Mouse (Mus musculus) MEL (cell line): ENCODE data around the gene Aldh1a3. TPM values are rescaled to one million over a fixed set of nuclear protein-coding genes. Genes with fewer than 3 reads are reported as not detected.

Experiments
- DNase-seq: peaks from one replicate; pipeline ENCODE4 v3.0.0; 2011; ENCODE audit warnings: low read depth, low spot score
- H3K27ac ChIP-seq: 2 replicates; pipeline ENCODE4 v1.5.1; 2012; ENCODE audit warnings: low read depth, mild to moderate bottlenecking, control low read depth, low read length, moderate library complexity; ENCODE audit not compliant: control insufficient read depth
- H3K27me3 ChIP-seq, 2 experiments: fragments of 150-350 bp in 1 of 2; sonication (generic) in 1 of 2; 2 replicates each; pipeline ENCODE4 v1.6.1; 2012; ENCODE audit warnings: low read length in 2 of 2, mild to moderate bottlenecking in 2 of 2, improper control_type of control experiment in 1 of 2, moderate library complexity in 1 of 2; ENCODE audit not compliant: insufficient read depth in 2 of 2, control insufficient read depth in 1 of 2
- H3K36me3 ChIP-seq, 2 experiments: 2 replicates each; pipeline ENCODE4 v1.6.1; 2012 to 2014; ENCODE audit warnings: low read length in 2 of 2, improper control_type of control experiment in 1 of 2, inconsistent platforms in 1 of 2, mild to moderate bottlenecking in 1 of 2; ENCODE audit not compliant: insufficient read depth in 2 of 2, control insufficient read depth in 1 of 2
- H3K4me1 ChIP-seq, 2 experiments: fragments of 150-350 bp in 1 of 2; sonication (generic) in 1 of 2; 2 replicates each; pipeline ENCODE4 v1.6.1; 2012; ENCODE audit warnings: low read length in 2 of 2, improper control_type of control experiment in 1 of 2, mild to moderate bottlenecking in 1 of 2; ENCODE audit not compliant: insufficient read depth in 2 of 2, control insufficient read depth in 1 of 2
- H3K4me3 ChIP-seq, 2 experiments: fragments of 150-350 bp in 1 of 2; sonication (generic) in 1 of 2; 2 replicates each; pipeline ENCODE4 v1.5.1; 2012; ENCODE audit warnings: low read depth in 2 of 2, low read length in 2 of 2, mild to moderate bottlenecking in 2 of 2, moderate library complexity in 2 of 2, control low read depth in 1 of 2, improper control_type of control experiment in 1 of 2; ENCODE audit not compliant: control insufficient read depth in 1 of 2, insufficient read depth in 1 of 2
- H3K79me2 ChIP-seq: 2 replicates; pipeline ENCODE4 v1.6.1; 2012; ENCODE audit warnings: mild to moderate bottlenecking, low read length, moderate library complexity; ENCODE audit not compliant: control insufficient read depth, poor library complexity, insufficient read depth
- H3K9ac ChIP-seq: 2 replicates; pipeline ENCODE4 v1.6.1; 2012; ENCODE audit warnings: low read depth, mild to moderate bottlenecking, control low read depth, low read length, moderate library complexity; ENCODE audit not compliant: control insufficient read depth, poor library complexity, severe bottlenecking
- H3K9me3 ChIP-seq: fragments of 150-350 bp; sonication (generic); replicated peaks from 2 replicates; pipeline ENCODE4 v1.6.1; 2012; ENCODE audit warnings: mild to moderate bottlenecking, low read length, improper control_type of control experiment, moderate library complexity; ENCODE audit not compliant: insufficient read depth
- CHD2 ChIP-seq: IDR thresholded peaks from 2 replicates; pipeline ENCODE4 v1.6.1; 2011; ENCODE audit warnings: low read length, improper control_type of control experiment
- E2F4 ChIP-seq: IDR thresholded peaks from 2 replicates; pipeline ENCODE4 v1.6.1; 2011; ENCODE audit warnings: low read depth, low read length, improper control_type of control experiment, borderline replicate concordance
- ELF1 ChIP-seq: IDR thresholded peaks from 2 replicates; pipeline ENCODE4 v1.6.1; 2014; ENCODE audit warnings: low read depth, mild to moderate bottlenecking, inconsistent platforms, low read length, improper control_type of control experiment, moderate library complexity
- EP300 ChIP-seq, 2 experiments: IDR thresholded peaks; 2 replicates each; pipeline ENCODE4 v1.6.1; 2011; ENCODE audit warnings: improper control_type of control experiment in 2 of 2, low read length in 2 of 2, low read depth in 1 of 2, mild to moderate bottlenecking in 1 of 2
- GABPA ChIP-seq: IDR thresholded peaks from 2 replicates; pipeline ENCODE4 v1.6.1; 2012; ENCODE audit warnings: low read depth, mild to moderate bottlenecking, inconsistent platforms, low read length, improper control_type of control experiment, moderate library complexity
- JUND ChIP-seq: IDR thresholded peaks from 2 replicates; pipeline ENCODE4 v1.6.1; 2011; ENCODE audit warnings: low read depth, mild to moderate bottlenecking, improper control_type of control experiment, low read length
- KAT2A ChIP-seq: conservative IDR thresholded peaks from 2 replicates; pipeline ENCODE4 v1.6.1; 2012; ENCODE audit warnings: low read depth, low read length, improper control_type of control experiment, inconsistent platforms
- MAFK ChIP-seq: IDR thresholded peaks from 2 replicates; pipeline ENCODE4 v1.6.1; 2011; ENCODE audit warnings: low read depth, mild to moderate bottlenecking, low read length, improper control_type of control experiment, borderline replicate concordance
- MAX ChIP-seq: IDR thresholded peaks from 2 replicates; pipeline ENCODE4 v1.6.1; 2011; ENCODE audit warnings: low read length, improper control_type of control experiment
- MEF2A ChIP-seq: IDR thresholded peaks from 2 replicates; pipeline ENCODE4 v1.6.1; 2014; ENCODE audit warnings: low read depth, mild to moderate bottlenecking, inconsistent platforms, low read length, improper control_type of control experiment; ENCODE audit not compliant: poor library complexity, insufficient replicate concordance, severe bottlenecking; ENCODE audit errors: extremely low read depth
- MYC ChIP-seq: IDR thresholded peaks from 2 replicates; pipeline ENCODE4 v1.6.1; 2011; ENCODE audit warnings: low read depth, mild to moderate bottlenecking, low read length, improper control_type of control experiment, moderate library complexity
- POLR2AphosphoS2 ChIP-seq: IDR thresholded peaks from 2 replicates; pipeline ENCODE4 v1.6.1; 2011; ENCODE audit warnings: low read length, improper control_type of control experiment
- RCOR1 ChIP-seq: IDR thresholded peaks from 2 replicates; pipeline ENCODE4 v1.6.1; 2012; ENCODE audit warnings: low read depth, mild to moderate bottlenecking, inconsistent platforms, low read length, improper control_type of control experiment
- SMC3 ChIP-seq: IDR thresholded peaks from 2 replicates; pipeline ENCODE4 v1.6.1; 2011; ENCODE audit warnings: low read depth, low read length, improper control_type of control experiment
- UBTF ChIP-seq: IDR thresholded peaks from 2 replicates; pipeline ENCODE4 v1.6.1; 2012; ENCODE audit warnings: low read depth, mild to moderate bottlenecking, inconsistent platforms, low read length, improper control_type of control experiment, moderate library complexity, borderline replicate concordance; ENCODE audit not compliant: insufficient read depth
- USF1 ChIP-seq: IDR thresholded peaks from 2 replicates; pipeline ENCODE4 v1.6.1; 2014; ENCODE audit warnings: low read depth, mild to moderate bottlenecking, inconsistent platforms, low read length, improper control_type of control experiment, moderate library complexity
- ZMIZ1 ChIP-seq: IDR thresholded peaks from 2 replicates; pipeline ENCODE4 v1.6.1; 2012; ENCODE audit warnings: low read depth, mild to moderate bottlenecking, inconsistent platforms, low read length, improper control_type of control experiment, moderate library complexity
- polyA plus RNA-seq, 2 experiments: library from polyadenylated mRNA; stranded (reverse) in 1 of 2; unstranded in 1 of 2; fragments of >175 nt in 1 of 2; fragments of >200 nt in 1 of 2; gene quantifications; 2 replicates each; pipeline versions ENCODE4 v1.2.1 to v1.2.4; 2012; ENCODE audit warnings: low replicate concordance in 2 of 2, low read depth in 1 of 2; ENCODE audit not compliant: insufficient read length in 2 of 2, insufficient read depth in 1 of 2, missing spikeins in 1 of 2
- total RNA-seq: library from RNA; depleted of rRNA; stranded (reverse); fragments of 300-350 nt; gene quantifications from 2 replicates; pipeline ENCODE4 v1.2.3, GENCODE M21; 2012

Aldh1a3 gene
- total and polyA plus RNA-seq, 3 experiments = 13.4 to 43.4 TPM; not detected in 1

- Histone ChIP-seq H3K9me3 (no peaks in the 10 kb centered on the region), H3K36me3 (no peaks in the 10 kb centered on the region), H3K27me3 (no peaks in the 10 kb centered on the region), H3K9ac (no peak overlapping the region), H3K4me3 (no peak overlapping the region), H3K4me1 (no peaks in the 10 kb centered on the region), H3K79me2 (no peaks in the 10 kb centered on the region), H3K27ac (no peak overlapping the region)
- no peak for TF ChIP-seq UBTF
- TF ChIP-seq RCOR1 = no peak
- TF ChIP-seq ELF1 = no peak
- TF ChIP-seq MYC = no peak
- no peak for TF ChIP-seq MEF2A
- no peak for TF ChIP-seq ZMIZ1
- TF ChIP-seq EP300 (IDR thresholded peaks at IDR 0.05; ENCODE audit: low read depth in 1 of 2, low read length in 2 of 2) = no peak
- TF ChIP-seq MAX = no peak
- no peak for TF ChIP-seq CHD2
- no peak for TF ChIP-seq SMC3
- TF ChIP-seq USF1 = no peak
- TF ChIP-seq JUND = no peak
- TF ChIP-seq POLR2AphosphoS2 = no peak
- TF ChIP-seq GABPA = no peak
- no peak for TF ChIP-seq MAFK
- TF ChIP-seq KAT2A = no peak
- TF ChIP-seq E2F4 = no peak
- DNase-seq = no peak
Observed at GRCm38 (mm10) chr7:66442501-66443369, 15.4 kb upstream of the Aldh1a3 start.

DNA sequence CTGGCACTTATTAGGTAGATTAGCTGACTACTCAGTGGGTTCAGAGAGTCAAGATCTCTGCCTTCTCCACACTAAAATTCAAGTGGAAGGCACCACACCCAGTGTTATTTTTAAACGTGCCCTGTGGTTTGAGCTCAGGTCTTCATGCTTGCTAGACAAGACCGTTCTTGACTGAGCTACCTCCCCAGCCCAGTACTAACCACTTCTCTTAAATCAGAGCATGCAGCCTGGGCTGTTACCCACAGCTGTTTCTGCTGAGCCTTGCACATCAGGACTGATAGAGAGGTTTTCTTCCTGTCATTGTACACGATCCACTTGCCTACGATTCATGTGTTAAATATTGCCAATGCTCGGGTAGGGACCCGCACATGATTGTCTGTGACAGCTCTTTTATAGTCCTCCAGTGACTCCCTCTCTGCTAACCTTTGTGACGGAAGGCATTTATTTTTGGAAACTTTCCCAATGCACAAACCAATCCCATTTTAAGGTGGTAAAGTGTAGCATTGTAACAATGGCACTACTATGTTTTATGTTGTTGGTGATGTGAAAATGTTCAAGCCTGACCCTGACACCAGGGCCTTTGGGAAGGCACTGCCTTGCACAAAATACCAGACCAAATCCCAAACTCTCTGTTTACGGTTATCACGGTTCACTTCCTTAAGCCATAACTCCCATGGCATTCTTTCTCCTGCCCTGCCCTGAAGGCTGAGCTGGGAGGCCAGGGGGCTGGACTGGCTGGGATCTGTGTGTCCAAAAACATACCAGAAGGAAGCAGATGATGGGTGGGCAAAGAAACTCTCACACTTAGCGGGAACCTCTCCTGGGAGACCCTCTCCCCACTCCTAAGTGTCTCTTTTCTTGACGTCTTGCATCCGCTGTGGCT, 11.7 kb upstream of the Aldh1a3 start:
- Histone ChIP-seq H3K79me2 (no peaks in the 10 kb centered on the region), H3K9me3 (no peaks in the 10 kb centered on the region), H3K4me1 (no peaks in the 10 kb centered on the region), H3K36me3 (no peaks in the 10 kb centered on the region), H3K4me3 (no peak overlapping the region), H3K27ac (no peak overlapping the region), H3K27me3 (no peaks in the 10 kb centered on the region), H3K9ac (no peak overlapping the region)
- TF ChIP-seq ELF1 = no peak
- DNase-seq = no peak
